Mouse (Mus musculus) adrenal gland (tissue): ENCODE measurements at regions not wholly inside any gene's neighbourhood (a gene's known extent, or its start where the extent isn't known, plus 50 kb on each side); places are given as distances from the start of the nearest gene placed in this dataset.

Experiments used
- intact Hi-C: fragments of 180-260 bp; cut with DNase I; formaldehyde crosslinking; loops from one replicate; pipeline ENCODE4 v1.15.1; 2025

- intact Hi-C loops = no loop called here
These were observed 225.5 kb downstream of the Rab11fip2 start for GRCm38 (mm10) chr19:59717813-59718483.

- intact Hi-C loops = no loop called here
These were observed 204.9 kb downstream of the Rab11fip2 start for GRCm38 (mm10) chr19:59738541-59738940.

- intact Hi-C loops = loop anchor here (2.0 to 10.0 kb wide), 2 partner anchors 288 to 402 kb away; partner anchors contain the start of gene Emx2
These were observed 200.5 kb downstream of the Rab11fip2 start for GRCm38 (mm10) chr19:59742946-59743345.

- intact Hi-C loops = no loop called here
These were observed 182.2 kb downstream of the Rab11fip2 start for GRCm38 (mm10) chr19:59761218-59761617.

GRCm38 (mm10) chr19:59784401-59785046 is 158.9 kb downstream of the Rab11fip2 start:
- intact Hi-C loops = no loop called here

GRCm38 (mm10) chr19:59831304-59831703 is 112.2 kb downstream of the Rab11fip2 start:
- intact Hi-C loops = no loop called here

GRCm38 (mm10) chr19:59837138-59837537 is 106.3 kb downstream of the Rab11fip2 start:
- intact Hi-C loops = no loop called here

- intact Hi-C loops = no loop called here
These were observed 105.8 kb downstream of the Rab11fip2 start for GRCm38 (mm10) chr19:59837628-59838027.

GRCm38 (mm10) chr19:59844270-59844669 is 99.2 kb downstream of the Rab11fip2 start:
- intact Hi-C loops = no loop called here

GRCm38 (mm10) chr19:59846807-59847206 is 96.6 kb downstream of the Rab11fip2 start:
- intact Hi-C loops = no loop called here

GRCm38 (mm10) chr19:59850696-59851095 is 92.8 kb downstream of the Rab11fip2 start:
- intact Hi-C loops = no loop called here

- intact Hi-C loops = no loop called here
These were observed 91.3 kb downstream of the Rab11fip2 start for GRCm38 (mm10) chr19:59852011-59852738.
